Mouse (Mus musculus): ENCODE data around the gene Ddah1.

The Ddah1 gene

GRCm38 (mm10) chr3:145922019-145922854 lies 163.8 kb downstream of the Ddah1 start, which contains the start of gene Bcl10:
Gene Bcl10 (plus strand): TSS chr3:145922804.
- no peak for DNase-seq

GRCm38 (mm10) chr3:145922971-145923370 lies 164.5 kb downstream of the Ddah1 start:
- peak; percentile 38 for DNase-seq

- DNase-seq, result peak; percentile 99
Observed at GRCm38 (mm10) chr3:145923874-145924577, 165.6 kb downstream of the Ddah1 start.

GRCm38 (mm10) chr3:145924649-145925337 lies 166.3 kb downstream of the Ddah1 start:
- DNase-seq, result peak; percentile 68

GRCm38 (mm10) chr3:145925506-145925905 lies 167.0 kb downstream of the Ddah1 start:
- DNase-seq, result no peak

- no peak for DNase-seq
Observed at GRCm38 (mm10) chr3:145929525-145930400, 171.3 kb downstream of the Ddah1 start.

GRCm38 (mm10) chr3:145933845-145934244 lies 175.4 kb downstream of the Ddah1 start:
- DNase-seq, result no peak

- DNase-seq, result peak; percentile 92
Observed at GRCm38 (mm10) chr3:145937505-145938404, 179.3 kb downstream of the Ddah1 start, which contains the start of gene 2410004B18Rik. Gene 2410004B18Rik (plus strand): TSS chr3:145938014.

- peak; percentile 20 for DNase-seq
Observed at GRCm38 (mm10) chr3:145938405-145939349, 180.2 kb downstream of the Ddah1 start.

- no peak for DNase-seq
Observed at GRCm38 (mm10) chr3:145939402-145939801, 180.9 kb downstream of the Ddah1 start.

- DNase-seq, result no peak
Observed at GRCm38 (mm10) chr3:145939971-145940370, 181.5 kb downstream of the Ddah1 start.

- peak; percentile 54 for DNase-seq
Observed at GRCm38 (mm10) chr3:145941971-145942370, 183.5 kb downstream of the Ddah1 start.

All from cerebellum, adult 9-10 months (tissue).